Mouse (Mus musculus) liver, postnatal 0 days (tissue): ENCODE measurements around the gene Myo9a.

ENCODE experiments used
- CTCF ChIP-seq: sonication (generic); IDR thresholded peaks from 2 replicates; pipeline ENCODE4 v1.5.1; 2016; ENCODE audit warnings: antibody characterized with exemption, low read depth
- EP300 ChIP-seq: IDR thresholded peaks from 2 replicates; pipeline ENCODE4 v1.6.1; 2016; ENCODE audit warnings: antibody characterized with exemption, low read depth, mild to moderate bottlenecking

- no peak for TF ChIP-seq CTCF
- TF ChIP-seq EP300 = no peak
Measured at GRCm38 (mm10) chr9:59755199-59755598, 4.5 kb downstream of the Myo9a start.
